Mouse (Mus musculus) liver, embryonic 14.5 days (tissue): ENCODE data around the gene Evx2.

Experiments
- CTCF ChIP-seq: IDR thresholded peaks from 2 replicates; pipeline ENCODE4 v1.5.1; 2016; ENCODE audit warnings: antibody characterized with exemption, low read depth, control low read depth
- EP300 ChIP-seq: IDR thresholded peaks from 2 replicates; pipeline ENCODE4 v1.6.1; 2016; ENCODE audit warnings: antibody characterized with exemption, low read depth

- TF ChIP-seq CTCF (no peak), EP300 (no peak)
These were observed 29.6 kb upstream of the Evx2 start for GRCm38 (mm10) chr2:74688795-74689573.
